Mouse (Mus musculus) adipose tissue, adult 10 weeks (tissue): ENCODE results near the gene Lrrn2. TPM values are rescaled to one million over a fixed set of nuclear protein-coding genes. Genes with fewer than 3 reads are reported as not detected.

ENCODE experiments used
- polyA plus RNA-seq: library from polyadenylated mRNA; stranded (reverse); fragments of 350-450 nt; fragmentation: Illumina TruSeq; extraction: RNeasy Lipid Tissue Mini Kit (QIAGEN cat#74804); gene quantifications from one replicate; pipeline ENCODE4 v1.2.3, GENCODE M21; 2014; ENCODE audit warnings: low read depth, low replicate concordance

The Lrrn2 gene
- polyA plus RNA-seq, result 5.0 TPM

DNA sequence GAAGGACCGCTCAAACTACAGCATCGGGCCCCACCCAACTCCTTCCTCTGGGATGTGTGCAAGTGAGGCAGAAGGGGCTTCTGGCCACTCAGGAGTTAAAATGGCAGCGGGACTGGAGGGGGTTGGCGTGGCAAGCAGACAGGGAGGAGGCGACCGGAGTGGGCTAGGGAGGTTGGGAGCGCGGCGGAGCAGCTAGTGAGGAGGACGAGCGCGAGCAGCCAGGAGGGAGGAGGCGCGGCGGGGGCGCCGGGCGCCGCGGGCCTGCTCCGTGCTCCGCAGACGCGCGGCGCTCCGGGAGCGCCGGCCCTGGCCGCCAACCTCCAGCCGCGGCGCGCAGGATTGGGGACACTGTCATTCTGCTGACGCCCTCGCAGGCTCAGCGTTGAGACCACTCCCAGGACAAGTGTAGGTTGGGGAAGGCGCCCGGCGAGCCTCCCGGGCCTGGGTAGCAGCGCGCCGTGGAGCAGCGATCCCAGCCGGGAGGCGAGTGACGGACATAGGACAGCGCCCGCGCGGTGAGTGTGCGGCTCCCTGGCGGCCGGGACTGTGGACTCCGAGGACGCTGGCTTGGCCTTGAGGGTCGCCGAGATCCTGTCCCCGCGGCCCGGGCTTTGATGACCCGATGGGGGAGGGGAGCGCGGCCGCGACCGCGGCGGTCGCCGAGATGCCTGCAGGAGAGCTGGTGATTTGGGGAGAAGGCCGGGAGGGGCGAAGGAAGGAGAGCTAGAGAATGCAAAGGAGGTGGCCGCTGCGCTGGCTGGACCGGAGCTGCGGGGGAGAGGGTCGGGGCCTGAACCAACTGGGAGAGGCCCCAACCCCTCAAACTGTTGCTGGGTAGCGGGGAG is at the start of gene Lrrn2:
Gene Lrrn2, plus strand, starts transcription at position 113 of the 845 bp plus-strand sequence.

Other genes starting within 250 kb of the Lrrn2 start
- gene Nfasc, start 138.5 kb upstream of the Lrrn2 start, polyA plus RNA-seq, result 0.37 TPM
- 62.7 TPM for gene Mdm4, start 150.3 kb downstream of the Lrrn2 start, polyA plus RNA-seq
- 3.6 TPM for gene Pik3c2b, start 165.4 kb downstream of the Lrrn2 start, polyA plus RNA-seq